Mouse (Mus musculus) heart, postnatal 0 days (tissue): ENCODE results near the gene Mtus2.

Source experiments
- CTCF ChIP-seq: IDR thresholded peaks from 2 replicates; pipeline ENCODE4 v1.5.1; 2016; ENCODE audit warnings: antibody characterized with exemption, control low read depth, low read depth
- EP300 ChIP-seq: IDR thresholded peaks from 2 replicates; pipeline ENCODE4 v1.6.1; 2016; ENCODE audit warnings: antibody characterized with exemption, low read depth

DNA sequence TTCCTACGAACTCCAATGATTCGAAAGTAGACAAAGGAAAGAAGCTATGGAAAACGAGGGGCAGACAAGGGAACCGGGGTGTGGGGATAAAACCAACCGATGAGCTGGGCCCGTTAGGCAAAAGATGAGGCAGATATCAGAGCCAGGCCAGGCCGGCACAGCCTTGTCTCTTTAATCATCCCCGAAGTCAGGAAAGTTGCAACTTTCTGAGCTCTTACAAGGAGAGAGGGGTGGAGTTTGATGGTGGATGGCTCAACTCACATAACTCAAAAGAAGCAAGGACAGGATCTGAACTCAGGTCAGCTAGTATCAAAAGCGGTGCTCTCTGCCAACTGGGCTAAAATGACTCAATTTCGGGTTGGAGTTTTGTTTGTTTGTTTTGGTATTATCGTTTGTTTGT, 402.0 kb downstream of the Mtus2 start:
- TF ChIP-seq CTCF (no peak), EP300 (no peak)
